14 mouse cellular contexts compared by ENCODE assay signal in the genomic region with DNA sequence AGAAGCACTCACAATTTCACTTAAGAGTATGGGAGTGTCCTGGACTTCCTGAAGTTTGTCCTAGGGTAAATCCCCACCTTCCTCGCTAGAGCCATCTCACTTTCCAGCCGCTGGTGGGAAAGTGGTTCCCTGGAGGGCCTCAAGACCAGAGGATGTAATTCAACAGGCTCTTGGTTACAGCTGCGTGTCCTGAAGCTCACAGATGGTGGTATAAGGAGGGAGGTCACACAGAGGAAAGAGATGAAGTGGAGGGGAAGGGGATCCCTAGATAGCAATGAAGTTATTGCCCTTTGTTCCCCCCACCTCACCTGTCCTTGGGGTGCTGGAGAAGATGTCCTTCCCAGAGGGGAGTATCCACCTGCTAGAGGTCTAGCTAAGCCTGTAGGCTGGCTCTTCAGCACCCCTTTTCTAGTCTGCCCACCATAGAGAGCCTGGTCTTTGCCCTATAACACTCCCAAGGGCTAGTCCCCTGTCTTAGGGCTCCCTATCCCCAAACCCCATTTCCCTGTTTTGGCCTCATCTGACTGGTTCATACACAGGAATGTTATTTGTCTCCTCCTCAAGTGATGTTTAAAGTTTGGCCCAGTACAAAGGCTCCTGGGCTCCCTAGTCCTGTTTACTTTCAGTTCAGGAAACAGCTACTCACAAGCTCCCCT. TPM values are rescaled to one million over a fixed set of nuclear protein-coding genes. Genes with fewer than 3 reads are reported as not detected.
"Had no signal": no experiment of that assay in that cellular context is flagged by ENCODE, and none has a peak within 500 bp of the region (broad histone marks: within the 10 kb centered on the region; RNA-seq: fewer than 3 reads in every experiment).

No protein-coding gene starts in this region.

- H3K4me2 ChIP-seq: kidney, embryonic 15.5 days; liver, embryonic 13.5 days; lung, embryonic 15.5 days had no signal

- ATAC-seq: liver, postnatal 0 days; midbrain, embryonic 16.5 days had no signal

- DNase-seq: kidney, adult 2 months; kidney, postnatal 14 days; left cerebral cortex, postnatal 4 days; liver; liver, embryonic 13.5 days; liver, postnatal 0 days; right cerebral cortex, adult 18-20 months; right cerebral cortex, postnatal 25 days; thymus, postnatal 4 days had no signal

- H3K9ac ChIP-seq: kidney, embryonic 15.5 days; liver, embryonic 13.5 days; liver, postnatal 0 days; lung, embryonic 15.5 days had no signal

- H3K4me3 ChIP-seq: kidney, embryonic 15.5 days; liver, embryonic 13.5 days; lung, embryonic 15.5 days; midbrain, embryonic 10.5 days had no signal

- H3K36me3 ChIP-seq: kidney, embryonic 15.5 days; liver, embryonic 13.5 days; lung, embryonic 15.5 days; midbrain, embryonic 10.5 days had no signal

- H3K9me3 ChIP-seq: kidney, embryonic 15.5 days; liver, embryonic 13.5 days; lung, embryonic 15.5 days; midbrain, embryonic 10.5 days had no signal

- H3K27ac ChIP-seq: kidney, embryonic 15.5 days; liver, embryonic 13.5 days; lung, embryonic 15.5 days; midbrain, embryonic 10.5 days had no signal

RNA-seq across cellular contexts. Expression of a gene that starts 59.6 kb away (rescaled TPM):
- total RNA-seq: left cerebral cortex, adult 18-20 months had no signal
- polyA plus RNA-seq: kidney, adult 2 months; kidney, embryonic 15.5 days; liver, embryonic 13.5 days; liver, postnatal 0 days; midbrain, embryonic 16.5 days had no signal
